Mouse (Mus musculus): Measurements from ENCODE around the gene Scube2.

Gene Scube2

DNA sequence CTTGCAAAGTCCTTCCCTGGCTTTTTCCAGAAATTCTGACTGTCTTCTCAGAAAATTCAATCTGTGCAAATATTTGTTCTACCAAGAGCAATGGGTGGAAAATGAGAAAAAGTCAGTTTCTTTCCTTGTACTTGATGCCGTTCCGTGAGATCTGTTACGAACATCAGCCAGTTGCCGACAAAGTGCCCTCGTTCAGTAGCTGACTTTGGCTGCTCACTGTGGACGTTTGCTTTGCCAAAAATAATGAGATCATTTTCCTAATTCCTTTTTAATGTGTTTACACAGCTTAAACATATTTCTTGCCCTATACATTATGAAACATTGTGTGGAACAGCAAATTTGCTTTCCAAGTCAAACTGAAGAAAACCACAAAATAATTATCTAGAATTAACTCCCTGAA is 30.6 kb downstream of the Scube2 start:
- no peak for TF ChIP-seq GATA4 (IDR thresholded peaks at IDR 0.05; ENCODE audit: insufficient replicate concordance, low read length)

DNA sequence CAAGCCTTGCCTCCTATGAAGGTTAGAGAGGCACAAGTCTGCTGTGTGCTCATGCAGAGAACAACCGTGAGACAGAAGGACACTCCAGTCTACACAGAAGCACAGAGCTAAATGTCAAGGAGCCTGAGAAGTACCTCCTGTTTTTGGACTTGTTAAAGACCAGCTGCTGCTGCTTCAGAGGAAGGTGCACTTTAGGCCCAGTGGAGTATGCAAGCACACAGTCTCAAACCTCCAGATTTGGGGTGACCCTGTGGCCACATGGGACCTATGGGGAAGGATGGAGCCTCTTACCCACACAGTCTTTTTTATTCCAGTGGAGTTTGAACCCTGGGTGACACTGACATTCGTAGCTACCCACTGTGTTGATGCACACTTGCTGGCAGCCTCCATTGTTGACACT is 34.1 kb downstream of the Scube2 start:
- no peak for TF ChIP-seq GATA4 (IDR thresholded peaks at IDR 0.05; ENCODE audit: insufficient replicate concordance, low read length)

DNA sequence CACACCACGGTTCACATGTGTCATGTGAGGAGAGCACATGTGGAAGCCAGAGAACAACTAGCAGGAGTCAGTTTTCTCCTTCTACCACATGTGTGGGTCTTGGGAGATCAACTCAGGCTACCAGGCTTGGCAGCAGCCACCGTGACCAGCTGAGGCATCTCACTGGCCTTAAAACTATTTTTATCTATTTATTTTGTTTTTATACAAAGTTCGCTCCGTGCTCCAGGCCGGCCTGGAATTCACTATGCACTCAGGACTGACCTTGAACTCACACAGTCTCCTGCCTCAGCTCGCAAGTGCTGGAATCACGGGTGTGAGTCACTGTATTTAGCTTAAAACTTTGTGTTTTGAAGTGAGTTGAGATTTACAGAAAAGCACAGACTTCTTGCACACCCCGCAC is 38.6 kb downstream of the Scube2 start:
- no peak for TF ChIP-seq GATA4 (IDR thresholded peaks at IDR 0.05; ENCODE audit: insufficient replicate concordance, low read length)

DNA sequence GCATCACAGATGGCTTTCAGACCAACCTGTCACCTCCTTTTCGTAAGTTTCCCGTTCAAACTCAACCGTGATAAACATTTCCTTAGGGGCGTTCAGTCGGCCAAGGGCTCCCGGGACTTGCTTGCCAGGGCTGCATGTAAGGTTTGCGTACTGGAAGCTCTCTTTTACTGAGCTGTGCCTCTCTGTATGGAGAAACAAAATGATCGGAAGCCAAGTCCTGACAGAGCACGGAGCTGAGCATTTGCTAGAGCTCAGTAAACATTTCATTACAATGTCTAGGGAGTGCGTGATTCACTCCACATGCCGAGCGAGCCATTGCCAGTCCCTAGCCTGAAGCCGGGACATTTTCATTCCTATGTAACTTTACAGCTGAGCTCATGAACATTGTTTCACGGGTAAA is 40.2 kb downstream of the Scube2 start:
- TF ChIP-seq GATA4 (IDR thresholded peaks at IDR 0.05; ENCODE audit: insufficient replicate concordance, low read length): no peak

DNA sequence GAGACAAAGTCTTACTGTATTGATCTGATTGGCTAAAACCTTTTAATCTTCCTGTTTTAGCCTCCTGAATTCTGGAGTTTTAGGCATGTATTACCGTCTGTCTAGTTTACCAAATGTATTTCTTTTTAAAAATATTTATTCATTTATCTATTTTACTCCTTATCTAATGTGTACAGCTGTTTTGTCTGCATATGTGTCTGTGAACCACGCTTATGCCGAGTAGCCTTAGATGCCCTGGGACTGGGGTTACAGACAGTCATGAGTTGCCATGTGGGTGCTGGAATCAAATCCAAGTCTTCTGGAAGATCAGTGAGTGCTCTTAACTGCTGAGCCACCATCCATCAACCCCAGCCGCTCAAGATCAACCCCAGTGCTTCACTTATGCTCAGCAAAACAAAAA is 46.9 kb downstream of the Scube2 start:
- no peak for TF ChIP-seq GATA4 (IDR thresholded peaks at IDR 0.05; ENCODE audit: insufficient replicate concordance, low read length)

DNA sequence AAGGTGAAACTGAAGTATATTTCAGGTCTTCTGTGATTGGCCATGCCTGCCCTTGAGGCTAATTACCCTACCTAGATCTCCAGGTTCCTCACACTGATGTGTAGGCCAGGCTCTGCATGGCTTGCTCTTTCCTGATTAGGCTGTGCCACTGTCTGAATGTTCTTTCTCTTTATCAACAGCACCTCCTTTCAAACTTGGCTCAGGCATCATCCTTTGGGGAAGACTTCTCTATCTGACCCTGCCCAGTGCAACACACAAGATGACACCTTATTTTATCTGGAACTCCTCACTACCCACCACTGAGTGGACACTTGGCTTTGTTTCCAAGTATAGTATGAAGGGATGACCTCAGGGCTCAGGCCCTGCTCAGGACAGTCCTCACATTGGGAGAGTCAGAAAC is 47.5 kb downstream of the Scube2 start:
- TF ChIP-seq GATA4 (IDR thresholded peaks at IDR 0.05; ENCODE audit: insufficient replicate concordance, low read length): no peak

DNA sequence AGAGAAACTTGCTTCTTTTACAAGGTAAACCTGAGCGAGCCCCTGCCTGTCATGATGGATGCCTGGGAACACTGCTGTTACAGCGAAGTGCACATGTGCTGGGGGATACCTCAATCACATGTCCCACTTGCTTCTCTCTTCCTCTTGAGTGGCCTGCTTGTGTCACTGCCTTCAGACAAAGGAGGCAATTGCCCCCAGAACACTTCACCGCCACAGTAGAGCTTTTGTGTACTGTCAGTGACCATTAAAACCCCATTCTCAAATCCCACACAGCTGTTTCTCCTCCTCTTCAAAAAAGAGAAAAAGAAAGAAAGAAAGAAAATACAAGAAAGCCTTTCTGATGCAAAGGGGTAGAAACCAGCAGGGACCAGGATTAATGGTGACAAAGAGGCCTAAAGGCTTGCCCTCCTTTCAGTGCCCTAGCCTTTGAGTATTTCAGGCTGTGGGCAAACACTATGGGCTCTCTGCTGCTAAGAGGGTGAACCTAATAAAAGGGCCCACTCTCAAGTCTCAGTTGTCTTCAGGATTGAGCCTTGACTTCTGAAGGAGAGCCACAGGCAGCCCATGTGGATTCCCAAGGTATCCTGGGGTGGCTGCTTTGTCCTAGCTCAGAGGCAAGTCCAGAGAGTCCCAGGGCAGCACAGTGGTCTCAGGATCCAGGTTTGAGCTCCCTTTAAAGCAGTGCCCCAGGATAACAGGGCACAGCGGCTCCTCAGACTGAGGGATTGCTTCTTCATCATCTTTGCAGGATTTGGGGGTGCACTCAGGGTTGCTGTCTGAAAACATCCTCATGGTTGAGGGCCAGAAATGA is 51.9 kb downstream of the Scube2 start:
- TF ChIP-seq GATA4 (IDR thresholded peaks at IDR 0.05; ENCODE audit: insufficient replicate concordance, low read length): no peak

DNA sequence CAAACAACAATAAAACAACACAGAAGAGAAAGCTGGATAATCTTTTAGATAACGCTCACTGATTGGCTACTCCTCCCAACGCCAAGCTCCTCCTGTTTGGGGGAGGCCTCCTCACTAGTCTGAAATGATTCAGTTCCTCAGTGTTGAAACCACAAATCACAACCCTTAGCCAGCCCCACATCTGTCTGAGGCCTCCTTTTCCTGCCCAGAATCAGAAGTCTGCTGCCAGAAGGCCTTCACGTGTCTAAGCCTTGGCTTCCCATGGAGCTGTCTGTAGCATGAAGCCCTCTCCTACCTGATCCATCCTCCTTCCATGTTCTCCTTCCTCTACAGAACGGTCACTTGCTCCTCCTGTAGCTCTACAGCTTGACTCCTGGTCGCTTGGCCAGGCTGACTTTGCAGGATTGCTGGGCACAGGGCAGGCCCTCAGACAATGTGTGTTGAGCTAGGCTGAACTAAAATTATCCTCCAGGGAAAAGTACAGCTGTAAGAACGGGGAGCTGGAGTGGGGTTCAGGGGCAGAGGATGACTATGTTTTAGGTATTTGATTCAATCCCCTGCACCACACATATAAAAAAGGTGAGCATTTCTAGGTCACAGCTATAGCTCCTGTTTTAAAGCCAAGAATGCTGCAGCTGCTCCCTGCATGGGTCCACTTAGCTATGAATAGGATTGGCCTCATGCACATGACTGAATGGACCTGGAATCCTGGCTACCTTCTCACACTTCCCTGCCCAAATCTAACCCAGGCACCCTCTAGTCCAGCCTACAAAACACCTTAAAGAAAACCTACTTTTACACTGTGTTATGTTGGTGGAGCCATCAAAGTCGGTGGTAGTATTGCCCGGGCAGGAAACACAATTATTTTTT is 57.6 kb downstream of the Scube2 start:
- TF ChIP-seq GATA4 (IDR thresholded peaks at IDR 0.05; ENCODE audit: insufficient replicate concordance, low read length): no peak

DNA sequence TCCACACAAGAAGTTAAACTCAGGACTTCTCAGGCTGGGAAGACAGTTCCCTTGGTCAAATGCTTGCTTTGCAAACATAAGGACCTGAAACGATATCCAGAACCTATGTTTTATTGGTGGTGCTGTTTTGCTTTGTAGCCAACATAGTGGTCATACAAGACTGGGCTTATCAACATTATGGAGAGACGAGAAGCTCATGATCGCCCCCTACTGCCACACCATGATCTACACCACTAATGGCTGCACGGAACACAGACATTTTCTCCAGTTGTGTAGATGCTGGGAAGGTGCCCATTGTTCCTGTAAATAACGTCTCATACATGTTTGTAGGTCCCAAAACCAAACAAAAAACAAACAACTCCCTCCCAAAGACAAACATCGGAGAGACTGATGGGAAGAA is 60.6 kb downstream of the Scube2 start:
- no peak for TF ChIP-seq GATA4 (IDR thresholded peaks at IDR 0.05; ENCODE audit: insufficient replicate concordance, low read length)

DNA sequence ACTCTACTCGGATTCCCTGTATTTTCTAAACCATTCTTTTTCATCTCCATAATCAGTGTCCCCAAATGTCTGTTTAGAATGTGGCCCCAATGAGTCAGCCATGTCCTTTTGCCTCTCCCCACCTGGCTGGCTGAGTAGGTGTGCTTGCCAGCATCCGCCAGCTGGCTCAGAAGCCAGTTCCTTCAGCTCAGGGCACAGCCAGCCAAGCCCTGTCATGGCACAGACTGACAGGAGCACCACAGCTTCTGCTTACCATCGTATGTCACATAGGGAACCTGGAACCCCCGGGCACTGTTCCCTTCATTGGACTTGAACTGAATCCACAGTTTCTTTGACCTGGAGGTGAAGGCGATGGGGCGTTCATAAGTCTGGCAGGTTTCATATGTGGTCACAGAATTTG is 61.1 kb downstream of the Scube2 start:
- no peak for TF ChIP-seq GATA4 (IDR thresholded peaks at IDR 0.05; ENCODE audit: insufficient replicate concordance, low read length)

DNA sequence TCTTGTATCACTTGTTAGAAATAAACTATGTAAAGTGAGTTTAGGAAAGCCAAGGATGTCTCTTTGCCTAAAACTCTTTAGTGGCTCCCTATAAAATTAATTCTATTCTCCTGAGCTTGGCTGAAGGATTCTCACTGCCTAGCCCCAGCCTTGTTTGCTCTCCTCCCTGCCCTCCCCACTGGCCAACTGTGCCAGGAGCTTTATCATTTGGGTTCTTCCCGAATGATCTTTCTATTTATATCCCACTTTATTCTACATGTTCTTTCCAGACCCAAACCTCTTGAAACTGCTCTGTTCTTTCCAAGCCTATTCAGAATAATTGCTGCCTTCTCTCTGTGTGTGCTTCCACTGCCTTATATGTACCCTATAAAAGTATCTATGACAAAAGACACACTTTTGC is 62.0 kb downstream of the Scube2 start:
- no peak for TF ChIP-seq GATA4 (IDR thresholded peaks at IDR 0.05; ENCODE audit: insufficient replicate concordance, low read length)

DNA sequence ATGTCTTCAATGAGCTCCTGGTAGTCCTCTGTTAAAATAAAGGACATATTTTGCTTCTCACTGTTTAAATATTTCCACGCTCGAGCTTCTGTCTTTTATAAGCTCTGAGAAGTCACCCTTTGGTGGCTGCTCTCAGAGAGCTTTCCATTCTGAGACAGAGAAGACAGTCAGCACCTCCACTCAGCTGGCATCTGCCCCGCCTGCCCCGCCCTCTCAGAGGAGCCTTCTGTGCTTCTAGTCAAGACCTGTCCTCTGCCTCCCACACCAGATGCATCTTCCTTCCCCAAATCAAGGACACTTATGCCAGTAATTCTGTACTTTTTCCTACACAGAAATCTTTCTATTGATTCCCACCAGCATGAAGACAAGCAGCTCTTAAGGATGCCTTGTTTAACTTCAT is 64.9 kb downstream of the Scube2 start:
- no peak for TF ChIP-seq GATA4 (IDR thresholded peaks at IDR 0.05; ENCODE audit: insufficient replicate concordance, low read length)

DNA sequence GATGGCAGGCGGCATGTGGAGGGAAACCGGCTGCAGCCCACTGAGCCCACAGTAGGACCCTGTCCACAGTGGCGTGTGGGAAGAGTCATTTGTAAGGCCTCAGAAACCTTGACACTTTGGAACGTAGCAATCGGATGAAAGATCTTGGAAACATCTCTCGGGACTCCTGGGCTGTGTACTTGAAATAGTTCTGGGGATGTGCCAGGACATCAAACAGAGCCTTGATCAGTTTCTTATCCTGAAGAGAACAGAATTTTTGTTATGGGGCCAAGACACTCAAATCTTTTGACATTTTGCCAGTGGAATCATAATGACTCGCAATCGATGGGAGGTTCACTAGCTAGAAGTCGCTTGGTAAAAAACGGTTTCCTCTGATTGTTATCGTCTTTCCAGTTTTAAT is 66.3 kb downstream of the Scube2 start:
- no peak for TF ChIP-seq GATA4 (IDR thresholded peaks at IDR 0.05; ENCODE audit: insufficient replicate concordance, low read length)

DNA sequence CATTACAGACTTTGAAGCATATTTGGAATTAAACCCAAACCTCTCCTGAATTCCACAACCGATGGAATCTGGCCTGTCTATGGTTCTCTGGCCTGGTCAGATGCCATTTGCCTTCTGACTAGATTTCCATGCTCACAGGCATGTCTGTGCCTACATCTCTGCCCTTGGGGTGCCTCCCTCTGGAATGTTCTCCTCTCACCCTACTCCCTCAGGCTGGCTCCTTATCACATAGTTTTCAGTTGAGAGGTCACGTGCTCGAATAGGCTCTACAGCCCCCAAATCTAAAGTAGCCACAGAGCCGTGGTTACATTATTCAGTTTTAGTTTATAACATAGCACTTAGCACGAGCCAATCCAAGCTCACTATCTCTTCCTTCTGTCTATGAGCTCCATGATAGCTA is 69.9 kb downstream of the Scube2 start:
- TF ChIP-seq GATA4 (IDR thresholded peaks at IDR 0.05; ENCODE audit: insufficient replicate concordance, low read length): no peak

DNA sequence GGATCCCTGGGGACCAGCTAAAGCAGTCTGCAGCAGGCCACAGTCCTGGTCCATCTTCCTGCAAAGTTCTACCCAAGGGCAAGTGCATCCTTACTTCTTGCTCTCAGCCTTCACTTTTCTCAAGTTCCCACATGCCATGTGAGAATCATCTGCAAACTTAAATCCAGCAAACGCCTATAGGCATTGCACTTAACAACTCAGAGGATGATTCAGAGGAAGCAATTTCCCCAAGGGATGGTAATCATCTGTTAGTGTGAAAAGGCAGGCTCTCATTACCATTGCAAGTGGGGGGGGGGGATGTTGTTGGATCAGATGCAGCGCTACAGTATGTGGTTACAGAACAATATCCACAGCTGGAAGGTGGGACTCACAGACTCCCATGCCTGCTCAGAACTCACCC is 70.9 kb downstream of the Scube2 start:
- TF ChIP-seq GATA4 (IDR thresholded peaks at IDR 0.05; ENCODE audit: insufficient replicate concordance, low read length): no peak

DNA sequence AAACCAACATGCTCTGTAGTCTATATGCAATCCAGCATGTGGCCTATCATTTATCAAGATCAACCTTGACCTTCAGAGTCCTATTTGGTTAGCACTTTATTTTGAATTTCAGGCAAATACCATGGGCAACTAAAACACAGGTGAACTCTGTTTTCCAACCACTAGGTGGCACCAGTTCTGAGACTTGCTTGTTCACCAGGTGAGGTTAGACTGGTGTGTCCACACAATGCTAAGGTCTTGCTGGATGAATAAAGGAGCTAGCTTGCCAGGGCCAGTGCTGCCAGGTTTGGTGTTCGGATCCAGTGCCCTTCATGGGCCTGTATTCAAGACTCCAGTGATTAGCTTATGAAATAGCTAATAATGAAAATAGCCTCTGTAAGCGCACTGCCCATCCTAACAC is 72.7 kb downstream of the Scube2 start:
- no peak for TF ChIP-seq GATA4 (IDR thresholded peaks at IDR 0.05; ENCODE audit: insufficient replicate concordance, low read length)
